Mouse (Mus musculus) CD4-positive helper T cell, adult 2 months (primary cell): Measurements from ENCODE around the gene Camsap3.
"Not testable (repeated sequence)": the region's sequence is repeated elsewhere in the genome, so short reads cannot be mapped to it uniquely, and the experiment has no call there.

Experiments
- DNase-seq: peaks from one replicate; pipeline ENCODE4 v3.0.0-alpha.2; 2012; ENCODE audit warnings: low read depth, missing footprints, low spot score

Camsap3 gene

GRCm38 (mm10) chr8:3586993-3587390 is at the start of gene Camsap3:
Camsap3 (plus strand) TSS chr8:3587293.
- no peak for DNase-seq

GRCm38 (mm10) chr8:3537666-3538065 is 49.4 kb upstream of the Camsap3 start:
- DNase-seq: no peak

GRCm38 (mm10) chr8:3539146-3539545 is 47.9 kb upstream of the Camsap3 start:
- DNase-seq: no peak

GRCm38 (mm10) chr8:3540076-3540475 is 47.0 kb upstream of the Camsap3 start:
- no peak for DNase-seq

- DNase-seq: no peak
These were observed 40.6 kb upstream of the Camsap3 start for GRCm38 (mm10) chr8:3546511-3546910.

DNA sequence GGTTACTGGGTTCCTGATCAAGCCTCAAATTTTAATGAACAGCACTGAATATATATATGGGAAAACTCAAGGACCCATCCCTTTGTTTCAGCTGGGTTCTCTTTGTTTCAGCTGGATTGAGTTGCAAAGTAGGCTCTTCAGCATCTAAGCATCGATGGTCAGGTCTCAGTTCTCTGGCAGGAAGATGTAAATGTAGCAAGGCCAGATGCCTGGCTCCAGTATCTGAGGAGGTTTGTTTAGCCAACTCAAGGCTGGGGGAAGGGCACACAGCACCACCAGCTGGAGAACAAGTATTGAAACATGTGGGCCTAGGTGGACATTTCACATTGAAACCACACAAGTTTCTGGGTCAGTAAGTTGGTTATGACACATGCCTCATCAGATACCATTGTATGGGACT is 34.9 kb upstream of the Camsap3 start:
- DNase-seq: no peak

DNA sequence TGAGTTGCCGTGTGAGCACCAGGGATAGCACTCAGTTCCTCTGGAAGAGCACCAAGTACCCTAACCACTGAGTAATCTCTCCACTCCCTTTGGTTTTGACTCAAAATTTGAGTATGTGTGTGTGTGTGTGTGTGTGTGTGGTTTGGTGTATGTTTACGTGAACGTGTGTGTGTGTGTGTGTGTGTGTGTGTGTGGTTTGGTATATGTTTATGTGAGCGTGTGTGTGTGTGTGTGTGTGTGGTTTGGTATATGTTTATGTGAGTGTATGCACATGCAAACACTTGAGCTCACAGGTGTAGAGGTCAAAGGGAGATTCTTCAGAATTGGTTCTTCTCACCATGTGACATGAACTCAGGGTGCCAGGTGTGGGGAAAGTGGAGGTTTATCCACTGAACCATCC is 31.0 kb upstream of the Camsap3 start:
- DNase-seq: peak; percentile 20

DNA sequence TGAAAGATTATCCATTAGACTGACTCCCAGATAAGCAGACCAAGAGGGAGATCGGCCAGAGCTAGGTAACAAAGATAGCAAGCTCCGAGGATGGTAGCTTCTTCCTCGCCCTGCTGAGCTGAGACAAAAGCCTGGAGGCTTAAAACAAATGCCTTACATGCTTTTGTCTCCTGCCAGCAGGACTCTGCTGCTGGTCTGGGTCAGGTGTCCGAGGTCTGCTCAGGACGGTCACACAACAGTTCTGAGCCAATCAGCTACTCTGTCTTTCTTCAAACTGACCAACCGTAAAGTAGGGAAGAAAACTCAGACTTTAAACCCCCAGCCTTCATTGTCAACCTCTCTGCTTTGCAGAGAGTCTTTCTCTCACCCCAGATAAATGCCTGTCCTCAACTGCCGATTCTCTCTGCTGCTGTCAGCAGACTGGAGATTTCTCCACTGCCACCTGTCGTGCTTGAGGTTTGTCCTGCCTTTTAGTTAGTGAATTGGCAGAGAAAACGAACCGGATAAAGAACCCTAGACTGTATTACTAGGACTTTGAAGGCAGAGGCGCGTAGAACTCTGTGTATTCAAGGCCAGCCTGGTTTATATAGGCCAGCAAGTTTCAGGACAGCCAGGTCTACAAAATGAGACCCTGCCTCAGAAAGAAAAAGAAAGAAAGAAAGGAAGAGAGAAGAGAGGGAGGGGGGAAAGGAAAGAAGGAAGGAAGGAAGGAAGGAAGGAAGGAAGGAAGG is 19.3 kb upstream of the Camsap3 start, which contains the start of gene C330021F23Rik:
Gene C330021F23Rik (plus strand): TSS at position 350 of the 731 bp plus-strand sequence.
- no peak for DNase-seq

GRCm38 (mm10) chr8:3568378-3568777 is 18.7 kb upstream of the Camsap3 start:
- no peak for DNase-seq

DNA sequence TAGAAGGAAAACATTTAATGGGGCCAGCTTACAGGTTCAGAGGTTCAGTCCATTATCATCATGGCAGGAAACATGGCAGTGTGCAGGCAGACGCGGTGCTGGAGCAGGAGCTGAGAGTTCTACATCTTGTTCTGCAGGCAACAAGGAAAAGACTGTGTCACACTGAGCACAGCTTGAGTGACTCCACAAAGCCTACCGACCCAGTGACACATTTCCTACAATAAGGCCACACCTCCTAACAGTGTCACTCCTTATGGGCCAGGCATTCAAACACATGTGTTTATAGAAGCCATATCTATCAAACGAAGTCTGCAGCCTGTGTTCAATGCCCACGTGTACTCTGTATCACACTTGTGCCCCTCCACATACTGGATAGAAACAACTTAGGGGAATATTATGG is 17.3 kb upstream of the Camsap3 start:
- DNase-seq: no peak

DNA sequence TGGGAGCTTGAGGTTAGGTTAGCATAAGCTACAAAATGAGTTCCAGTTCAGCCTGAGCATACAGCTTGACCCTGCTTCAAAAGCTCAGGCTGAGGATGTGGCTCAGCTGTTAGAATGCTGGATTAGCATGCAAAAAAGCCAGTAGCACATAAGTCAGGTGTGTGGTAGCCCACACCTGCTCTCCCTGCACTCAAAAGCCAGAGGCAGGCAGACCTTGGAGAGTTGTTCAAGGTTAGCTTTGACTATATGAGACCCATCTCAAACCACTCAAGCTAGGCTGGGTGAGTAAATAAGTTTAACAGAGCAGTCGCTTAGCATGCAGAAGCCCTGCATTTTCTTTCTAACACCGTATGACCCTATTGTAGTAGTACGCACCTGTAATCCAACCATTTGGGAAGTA is 12.5 kb upstream of the Camsap3 start:
- DNase-seq: no peak

GRCm38 (mm10) chr8:3576211-3576960 is 10.7 kb upstream of the Camsap3 start:
- DNase-seq: no peak

- DNase-seq: no peak
These were observed 7.4 kb upstream of the Camsap3 start for GRCm38 (mm10) chr8:3579390-3580364.

- not testable (repeated sequence) for DNase-seq
These were observed 5.1 kb upstream of the Camsap3 start for GRCm38 (mm10) chr8:3581961-3582360.

DNA sequence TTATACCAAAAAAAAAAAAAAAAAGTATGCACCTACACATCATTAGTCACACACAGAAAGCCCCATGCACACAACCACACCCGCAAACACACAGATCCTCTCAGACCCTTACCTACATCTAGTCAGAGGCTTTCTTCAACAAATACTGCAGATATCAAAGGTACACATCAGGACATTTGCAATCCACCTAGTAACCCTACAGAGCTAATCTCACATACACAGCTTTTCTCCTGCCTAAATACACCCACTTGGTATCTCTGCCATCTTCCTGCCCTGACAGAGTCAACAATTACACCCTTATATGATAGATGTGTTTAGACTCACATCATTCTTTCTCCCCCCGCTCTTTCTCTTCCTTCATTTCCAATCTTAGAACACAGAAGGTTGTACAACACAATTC is 641 bp upstream of the Camsap3 start:
- DNase-seq: no peak

- peak; percentile 54 for DNase-seq
These were observed 531 bp downstream of the Camsap3 start for GRCm38 (mm10) chr8:3587391-3588257.

GRCm38 (mm10) chr8:3588258-3588633 is 1.2 kb downstream of the Camsap3 start:
- DNase-seq: no peak

DNA sequence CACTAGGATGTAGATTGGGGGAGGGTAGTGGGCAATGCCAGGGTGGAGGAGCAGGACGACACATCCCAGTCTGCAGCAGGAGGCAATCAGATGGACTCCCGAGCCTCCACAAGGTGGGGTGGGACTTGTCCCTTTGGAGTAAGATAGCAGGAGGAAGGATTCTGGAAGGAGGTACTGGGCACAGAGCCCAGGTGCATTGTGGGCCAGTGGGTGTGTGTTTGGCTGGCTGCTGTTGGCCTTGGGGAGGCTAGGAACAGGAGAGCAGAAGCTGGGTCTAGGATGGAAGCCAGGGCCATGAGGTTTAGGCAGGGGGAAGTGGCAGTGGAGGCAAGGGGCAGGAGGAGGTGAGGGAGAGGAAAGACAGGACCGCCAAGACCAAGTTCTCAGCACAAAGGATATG is 6.4 kb downstream of the Camsap3 start:
- DNase-seq: no peak

DNA sequence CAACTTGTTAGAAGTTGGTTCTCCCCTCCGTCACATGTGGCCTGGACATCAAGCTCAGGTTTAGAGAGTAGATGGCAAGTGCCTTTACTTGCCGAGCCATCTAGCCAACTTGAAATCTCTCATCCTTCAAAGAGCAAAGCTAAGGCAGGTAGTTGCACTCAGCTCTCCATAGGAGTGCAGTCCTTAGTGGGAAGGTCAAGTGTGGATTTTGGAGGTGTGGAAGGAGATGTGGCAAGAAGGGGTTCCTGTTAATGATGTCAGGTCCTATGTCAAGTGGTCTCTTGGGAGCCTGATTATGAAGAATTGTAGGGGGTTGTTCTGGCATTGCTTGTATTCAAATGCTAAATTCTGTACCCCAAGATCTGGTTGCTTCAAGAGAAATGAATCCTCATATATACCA is 7.4 kb downstream of the Camsap3 start:
- DNase-seq: no peak

GRCm38 (mm10) chr8:3598054-3598453 is 11.0 kb downstream of the Camsap3 start:
- no peak for DNase-seq

DNA sequence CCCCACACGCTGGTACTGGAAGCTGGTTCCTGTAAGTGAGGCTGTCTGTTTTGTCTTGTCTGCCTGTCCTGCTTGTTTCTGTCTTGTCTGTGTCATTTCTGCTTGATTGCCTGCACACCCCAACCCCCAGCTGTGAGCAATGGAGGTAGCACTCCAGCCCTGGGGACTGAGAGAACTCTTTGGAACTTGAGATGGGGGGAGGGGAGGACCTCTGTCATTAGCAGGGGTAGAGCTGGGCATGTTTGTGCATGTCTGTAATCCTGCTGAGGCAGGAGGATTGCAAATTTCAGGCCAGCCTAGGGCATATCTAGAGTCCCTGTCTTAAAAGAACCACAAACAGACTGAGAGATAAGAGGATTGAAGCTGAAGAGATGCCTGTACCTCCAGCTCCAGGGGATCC is 12.1 kb downstream of the Camsap3 start:
- DNase-seq: no peak
